Mouse (Mus musculus): Measurements from ENCODE around the gene Acat2.
"Not testable (repeated sequence)": the region's sequence is repeated elsewhere in the genome, so short reads cannot be mapped to it uniquely, and the experiment has no call there.

Acat2 gene

DNA sequence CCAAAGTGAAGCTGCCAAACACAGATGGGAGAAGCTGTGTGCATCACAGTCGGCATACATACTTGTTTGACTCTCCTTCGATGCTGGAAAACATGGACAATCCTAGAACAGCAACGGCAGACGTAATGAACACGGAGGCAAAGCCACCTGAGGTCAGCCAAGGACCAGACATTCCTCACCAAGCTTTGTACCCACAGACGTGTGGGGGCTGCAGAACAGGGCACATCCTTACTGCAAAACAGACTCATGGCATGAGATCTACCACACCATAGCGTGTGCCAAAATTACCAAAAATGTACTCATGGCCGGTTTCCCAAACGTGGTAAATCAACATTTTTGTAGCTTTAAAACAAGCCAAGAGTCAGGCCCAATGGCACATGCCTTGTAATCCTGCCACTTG, 54.1 kb downstream of the Acat2 start:
- no peak for DNase-seq (ENCODE audit: low spot score)

DNA sequence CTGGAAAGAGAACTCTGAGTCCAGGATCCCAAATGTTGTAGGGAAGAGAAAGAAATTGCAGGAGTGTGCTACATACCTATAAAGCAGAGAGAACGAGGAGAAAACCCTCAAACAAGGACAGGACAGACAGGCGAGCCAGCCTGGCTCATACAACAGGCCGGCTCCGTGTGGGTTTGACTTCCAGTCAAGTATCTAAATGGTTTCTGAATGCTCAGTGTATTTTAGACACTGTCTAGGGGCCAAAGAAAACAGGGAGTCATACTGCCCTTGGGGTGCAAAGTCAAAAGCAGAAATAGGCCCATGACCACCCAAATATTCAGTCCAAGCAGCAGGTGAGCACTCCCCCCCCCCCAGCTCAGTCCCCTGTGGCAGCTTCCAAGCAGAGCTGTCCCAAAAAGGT, 54.7 kb downstream of the Acat2 start:
- DNase-seq (ENCODE audit: low spot score) = no peak

GRCm38 (mm10) chr17:12904349-12904748, 56.2 kb downstream of the Acat2 start:
- no peak for DNase-seq (ENCODE audit: low spot score)

GRCm38 (mm10) chr17:12903372-12904333, 56.9 kb downstream of the Acat2 start:
- no peak for DNase-seq (ENCODE audit: low spot score)

- DNase-seq (ENCODE audit: low spot score) = no peak
Observed at GRCm38 (mm10) chr17:12902291-12902690, 58.3 kb downstream of the Acat2 start.

DNA sequence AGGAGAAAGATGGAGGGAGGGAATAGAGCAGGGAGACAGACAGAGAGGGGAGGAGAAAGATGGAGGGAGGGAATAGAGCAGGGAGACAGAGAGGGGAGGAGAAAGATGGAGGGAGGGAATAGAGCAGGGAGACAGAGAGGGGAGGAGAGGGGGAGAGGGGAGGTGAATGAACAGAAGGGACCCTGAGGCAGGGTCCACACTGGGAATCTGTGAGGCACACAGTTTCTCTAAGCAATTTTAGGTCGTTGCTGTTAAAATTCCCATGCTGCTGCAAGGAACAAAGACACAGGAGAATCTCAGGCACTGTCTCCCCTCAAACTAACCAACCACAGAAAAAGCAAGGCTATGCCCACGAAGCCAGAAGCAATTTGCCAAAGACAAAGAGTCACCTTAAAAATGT, 61.9 kb downstream of the Acat2 start:
- DNase-seq (ENCODE audit: low spot score) = not testable (repeated sequence)

- DNase-seq (ENCODE audit: low spot score) = no peak
Observed at GRCm38 (mm10) chr17:12897674-12898073, 62.9 kb downstream of the Acat2 start.

All from T-cell, adult 2 months (primary cell).